Mouse (Mus musculus) myocyte (in vitro differentiated cells): ENCODE results near the gene Hectd1. TPM values are rescaled to one million over a fixed set of nuclear protein-coding genes. Genes with fewer than 3 reads are reported as not detected.
A peak's percentile ranks its signal among the peaks of the same experiment; 100 is the strongest.

ENCODE experiments used
- H3K27me3 ChIP-seq: one replicate; pipeline ENCODE4 v1.6.1; 2011; ENCODE audit not compliant: control insufficient read depth, insufficient read depth, insufficient read length
- H3K36me3 ChIP-seq: one replicate; pipeline ENCODE4 v1.6.1; 2011; ENCODE audit not compliant: control insufficient read depth, insufficient read depth
- H3K4me2 ChIP-seq: one replicate; pipeline ENCODE4 v1.6.1; 2011; ENCODE audit warnings: low read depth, control low read depth
- H3K4me3 ChIP-seq: one replicate; pipeline ENCODE4 v1.5.1; 2011; ENCODE audit warnings: mild to moderate bottlenecking, control low read depth, moderate library complexity
- H3K79me2 ChIP-seq: one replicate; pipeline ENCODE4 v1.6.1; 2011; ENCODE audit not compliant: control insufficient read depth, insufficient read depth
- H3ac ChIP-seq: one replicate; pipeline ENCODE4 v1.6.1; 2011; ENCODE audit not compliant: control insufficient read depth, insufficient read length
- CEBPB ChIP-seq: IDR thresholded peaks from 2 replicates; pipeline ENCODE4 v1.6.1; 2011; ENCODE audit warnings: mild to moderate bottlenecking, moderate library complexity; ENCODE audit not compliant: poor library complexity, insufficient read depth, severe bottlenecking
- E2F4 ChIP-seq: IDR thresholded peaks from one replicate; pipeline ENCODE4 v1.6.1; 2011; ENCODE audit warnings: mild to moderate bottlenecking, control low read depth, moderate library complexity; ENCODE audit not compliant: insufficient read depth
- MAX ChIP-seq: IDR thresholded peaks from one replicate; pipeline ENCODE4 v1.6.1; 2011; ENCODE audit warnings: low read depth, mild to moderate bottlenecking, control low read depth
- MYOD1 ChIP-seq, 3 experiments: IDR thresholded peaks; one replicate each; pipeline ENCODE4 v1.6.1; 2011; ENCODE audit warnings: control low read depth in 2 of 3, low read depth in 2 of 3, mild to moderate bottlenecking in 2 of 3, moderate library complexity in 1 of 3; ENCODE audit not compliant: insufficient read length in 2 of 3, control insufficient read depth in 1 of 3
- MYOG ChIP-seq, 3 experiments: IDR thresholded peaks; one replicate each; pipeline ENCODE4 v1.6.1; 2011; ENCODE audit warnings: control low read depth in 2 of 3, low read depth in 2 of 3, mild to moderate bottlenecking in 2 of 3; ENCODE audit not compliant: insufficient read length in 2 of 3, control insufficient read depth in 1 of 3, insufficient read depth in 1 of 3
- POLR2A ChIP-seq: IDR thresholded peaks from one replicate; pipeline ENCODE4 v1.6.1; 2011; ENCODE audit warnings: low read depth, mild to moderate bottlenecking, control low read depth, moderate library complexity; ENCODE audit not compliant: insufficient read length
- POLR2AphosphoS2 ChIP-seq: IDR thresholded peaks from one replicate; pipeline ENCODE4 v1.6.1; 2011; ENCODE audit warnings: low read depth, control low read depth; ENCODE audit not compliant: insufficient read length
- REST ChIP-seq: IDR thresholded peaks from one replicate; pipeline ENCODE4 v1.6.1; 2011; ENCODE audit warnings: mild to moderate bottlenecking, control low read depth, moderate library complexity; ENCODE audit not compliant: insufficient read depth, insufficient read length
- SRF ChIP-seq: IDR thresholded peaks from one replicate; pipeline ENCODE4 v1.6.1; 2011; ENCODE audit warnings: low read depth; ENCODE audit not compliant: control insufficient read depth, insufficient read length
- TCF12 ChIP-seq: IDR thresholded peaks from one replicate; pipeline ENCODE4 v1.6.1; 2011; ENCODE audit warnings: mild to moderate bottlenecking, control low read depth; ENCODE audit not compliant: poor library complexity, insufficient read depth, severe bottlenecking
- TCF3 ChIP-seq: IDR thresholded peaks from one replicate; pipeline ENCODE4 v1.6.1; 2011; ENCODE audit warnings: low read depth, control low read depth; ENCODE audit not compliant: insufficient read length
- USF1 ChIP-seq: IDR thresholded peaks from one replicate; pipeline ENCODE4 v1.6.1; 2011; ENCODE audit warnings: low read depth, mild to moderate bottlenecking, control low read depth, moderate library complexity
- polyA plus RNA-seq: library from polyadenylated mRNA; unstranded; fragments of >200 nt; fragmentation: generic; extraction: Trizol; gene quantifications from one replicate; pipeline ENCODE4 v1.2.1, GENCODE M21; 2012; ENCODE audit warnings: missing spikeins

Gene Hectd1
- polyA plus RNA-seq, 1 experiment: 15.4 TPM

- H3K4me3 ChIP-seq: no peak overlapping the region
Measured at GRCm38 (mm10) chr12:51734605-51735211, 94.6 kb downstream of the Hectd1 start.

GRCm38 (mm10) chr12:51729827-51730226 is 99.5 kb downstream of the Hectd1 start:
- Histone ChIP-seq H3K79me2 (no peaks in the 10 kb centered on the region), H3K4me3 (no peak overlapping the region), H3K27me3 (no peaks in the 10 kb centered on the region), H3K36me3 (no peaks in the 10 kb centered on the region), H3ac (no peak overlapping the region), H3K4me2 (no peak overlapping the region)
- TF ChIP-seq MYOG (IDR thresholded peaks at IDR 0.05; ENCODE audit: control insufficient read depth in 1 of 3, insufficient read depth in 1 of 3, insufficient read length in 2 of 3, low read depth in 2 of 3): no peak
- no peak for TF ChIP-seq SRF
- TF ChIP-seq USF1: no peak
- TF ChIP-seq REST: no peak
- no peak for TF ChIP-seq POLR2AphosphoS2
- TF ChIP-seq TCF12: no peak
- TF ChIP-seq TCF3: no peak
- TF ChIP-seq MAX: no peak
- no peak for TF ChIP-seq CEBPB
- no peak for TF ChIP-seq MYOD1 (IDR thresholded peaks at IDR 0.05; ENCODE audit: control insufficient read depth in 1 of 3, insufficient read length in 2 of 3, low read depth in 2 of 3)
- TF ChIP-seq E2F4: no peak
- TF ChIP-seq POLR2A: no peak

More at GRCm38 (mm10) chr12:51734605-51735211, 94.6 kb downstream of the Hectd1 start:
- H3K4me2 ChIP-seq: peak overlapping the region; percentile 67
- H3ac ChIP-seq: no peak overlapping the region
- no peaks in the 10 kb centered on the region for H3K79me2 ChIP-seq
- TF ChIP-seq CEBPB (no peak), MYOG (IDR thresholded peaks at IDR 0.05; ENCODE audit: control insufficient read depth in 1 of 3, insufficient read depth in 1 of 3, insufficient read length in 2 of 3, low read depth in 2 of 3) (no peak), SRF (no peak), E2F4 (no peak), USF1 (no peak), POLR2A (no peak), POLR2AphosphoS2 (no peak), MYOD1 (IDR thresholded peaks at IDR 0.05; ENCODE audit: control insufficient read depth in 1 of 3, insufficient read length in 2 of 3, low read depth in 2 of 3) (no peak), TCF12 (no peak), MAX (no peak), TCF3 (no peak), REST (no peak)
- no peaks in the 10 kb centered on the region for H3K36me3 ChIP-seq
- H3K27me3 ChIP-seq: no peaks in the 10 kb centered on the region

GRCm38 (mm10) chr12:51729058-51729457 is 100.3 kb downstream of the Hectd1 start:
- no peaks in the 10 kb centered on the region for H3K79me2 ChIP-seq
- no peak overlapping the region for H3K4me3 ChIP-seq
- no peak for TF ChIP-seq TCF12
- TF ChIP-seq CEBPB: peak; percentile 59; the same call in 1 of the 2 replicates
- H3K4me2 ChIP-seq: peak overlapping the region; percentile 27
- no peak overlapping the region for H3ac ChIP-seq
- no peaks in the 10 kb centered on the region for H3K27me3 ChIP-seq
- no peaks in the 10 kb centered on the region for H3K36me3 ChIP-seq

- Histone ChIP-seq H3K4me3 (no peak overlapping the region), H3K4me2 (peak overlapping the region; percentile 49), H3K36me3 (no peaks in the 10 kb centered on the region), H3K79me2 (no peaks in the 10 kb centered on the region), H3K27me3 (no peaks in the 10 kb centered on the region), H3ac (no peak overlapping the region)
- TF ChIP-seq USF1: no peak
- no peak for TF ChIP-seq MYOD1 (IDR thresholded peaks at IDR 0.05; ENCODE audit: control insufficient read depth in 1 of 3, insufficient read length in 2 of 3, low read depth in 2 of 3)
- no peak for TF ChIP-seq CEBPB
- TF ChIP-seq MYOG (IDR thresholded peaks at IDR 0.05; ENCODE audit: control insufficient read depth in 1 of 3, insufficient read depth in 1 of 3, insufficient read length in 2 of 3, low read depth in 2 of 3): no peak
- no peak for TF ChIP-seq POLR2A
- TF ChIP-seq E2F4: no peak
- no peak for TF ChIP-seq TCF12
- TF ChIP-seq MAX: no peak
- no peak for TF ChIP-seq TCF3
- no peak for TF ChIP-seq POLR2AphosphoS2
- TF ChIP-seq SRF: no peak
- no peak for TF ChIP-seq REST
Measured at GRCm38 (mm10) chr12:51721836-51722235, 107.5 kb downstream of the Hectd1 start.

- Histone ChIP-seq H3K4me2 (no peak overlapping the region), H3K36me3 (no peaks in the 10 kb centered on the region), H3K79me2 (no peaks in the 10 kb centered on the region), H3ac (no peak overlapping the region), H3K4me3 (no peak overlapping the region), H3K27me3 (no peaks in the 10 kb centered on the region)
- TF ChIP-seq MYOD1 (IDR thresholded peaks at IDR 0.05; ENCODE audit: control insufficient read depth in 1 of 3, insufficient read length in 2 of 3, low read depth in 2 of 3): no peak
- no peak for TF ChIP-seq POLR2AphosphoS2
- TF ChIP-seq MYOG (IDR thresholded peaks at IDR 0.05; ENCODE audit: control insufficient read depth in 1 of 3, insufficient read depth in 1 of 3, insufficient read length in 2 of 3, low read depth in 2 of 3): no peak
- no peak for TF ChIP-seq E2F4
- TF ChIP-seq TCF3: no peak
- TF ChIP-seq POLR2A: no peak
- no peak for TF ChIP-seq REST
- TF ChIP-seq USF1: no peak
Measured at GRCm38 (mm10) chr12:51718617-51719016, 110.7 kb downstream of the Hectd1 start.
